Mouse (Mus musculus) neural tube, embryonic 15.5 days (tissue): ENCODE measurements at regions not wholly inside any gene's neighbourhood (a gene's known extent, or its start where the extent isn't known, plus 50 kb on each side); places are given as distances from the start of the nearest gene placed in this dataset.

Source experiments
- ATAC-seq: fragments of 200-750 bp; cut with Nextera tagmentation; 2 replicates; pipeline ENCODE4 v1.8.0; 2017; ENCODE audit warnings: mild to moderate bottlenecking, moderate TSS enrichment, moderate library complexity; ENCODE audit not compliant: low FRiP score
- H3K27ac ChIP-seq: fragments of 300-500 bp; sonication (generic); replicated peaks from 2 replicates; pipeline ENCODE4 v1.5.1; 2015; ENCODE audit warnings: mild to moderate bottlenecking, inconsistent platforms
- H3K27me3 ChIP-seq: fragments of 300-500 bp; sonication (generic); replicated peaks from 2 replicates; pipeline ENCODE4 v1.6.1; 2015; ENCODE audit warnings: inconsistent platforms
- H3K36me3 ChIP-seq: fragments of 300-500 bp; sonication (generic); 2 replicates; pipeline ENCODE4 v1.6.1; 2015; ENCODE audit warnings: inconsistent platforms
- H3K4me1 ChIP-seq: fragments of 300-500 bp; sonication (generic); 2 replicates; pipeline ENCODE4 v1.6.1; 2015; ENCODE audit warnings: inconsistent platforms
- H3K4me2 ChIP-seq: fragments of 300-500 bp; sonication (generic); 2 replicates; pipeline ENCODE4 v1.6.1; 2015; ENCODE audit warnings: inconsistent platforms, mild to moderate bottlenecking, moderate library complexity
- H3K4me3 ChIP-seq: fragments of 300-500 bp; sonication (generic); replicated peaks from 2 replicates; pipeline ENCODE4 v1.5.1; 2015; ENCODE audit warnings: mild to moderate bottlenecking, inconsistent platforms
- H3K9ac ChIP-seq: fragments of 300-500 bp; sonication (generic); replicated peaks from 2 replicates; pipeline ENCODE4 v1.6.1; 2015; ENCODE audit warnings: mild to moderate bottlenecking, inconsistent platforms
- H3K9me3 ChIP-seq: fragments of 300-500 bp; sonication (generic); replicated peaks from 2 replicates; pipeline ENCODE4 v1.6.1; 2016; ENCODE audit warnings: inconsistent platforms
- WGBS: fragments of 180-500 bp; shearing (Covaris S2); methylation state at CpG from one replicate; pipeline ENCODE4 v1.1.7; 2015; ENCODE audit warnings: mixed read lengths; 5-methylcytosine and 5-hydroxymethylcytosine counted together

GRCm38 (mm10) chr4:10155705-10156390, 718.5 kb upstream of the 2610301B20Rik start:
- ATAC-seq: peak; percentile 72
- no peaks in the 10 kb centered on the region for H3K27me3 ChIP-seq
- H3K9me3 ChIP-seq: no peaks in the 10 kb centered on the region
- 86% methylated on average over 5 of the region's 5 CpGs for WGBS
- H3K9ac ChIP-seq: no peak overlapping the region
- H3K36me3 ChIP-seq: no peaks in the 10 kb centered on the region
- H3K4me1 ChIP-seq: no peaks in the 10 kb centered on the region
- H3K4me2 ChIP-seq: no peak overlapping the region
- no peak overlapping the region for H3K27ac ChIP-seq
- no peak overlapping the region for H3K4me3 ChIP-seq

DNA sequence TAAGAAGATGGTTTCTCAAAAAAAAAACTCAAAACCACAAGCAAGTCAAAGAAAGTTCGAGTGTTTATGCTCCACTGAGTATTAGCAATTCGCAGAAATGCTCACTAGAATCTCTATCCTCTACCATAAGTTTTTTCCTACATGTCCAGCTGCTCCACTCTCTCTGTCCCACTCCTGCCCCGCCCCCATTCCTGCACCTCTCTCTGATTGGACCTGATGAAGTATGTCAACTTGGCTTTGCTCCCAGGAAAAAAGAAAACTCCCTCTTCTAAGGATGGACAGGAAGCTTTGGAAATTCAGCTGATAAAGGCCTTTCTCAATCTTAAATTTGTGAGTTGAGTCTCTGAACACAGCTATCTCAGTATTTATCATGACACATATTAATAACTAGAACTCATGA, 684.4 kb upstream of the 2610301B20Rik start:
- Histone ChIP-seq H3K36me3 (no peaks in the 10 kb centered on the region), H3K4me3 (no peak overlapping the region), H3K9ac (no peak overlapping the region), H3K27me3 (no peaks in the 10 kb centered on the region), H3K4me2 (no peak overlapping the region), H3K9me3 (no peaks in the 10 kb centered on the region), H3K4me1 (no peaks in the 10 kb centered on the region), H3K27ac (no peak overlapping the region)
- no peak for ATAC-seq
- WGBS: 85% methylated on average over 3 of the region's 3 CpGs

DNA sequence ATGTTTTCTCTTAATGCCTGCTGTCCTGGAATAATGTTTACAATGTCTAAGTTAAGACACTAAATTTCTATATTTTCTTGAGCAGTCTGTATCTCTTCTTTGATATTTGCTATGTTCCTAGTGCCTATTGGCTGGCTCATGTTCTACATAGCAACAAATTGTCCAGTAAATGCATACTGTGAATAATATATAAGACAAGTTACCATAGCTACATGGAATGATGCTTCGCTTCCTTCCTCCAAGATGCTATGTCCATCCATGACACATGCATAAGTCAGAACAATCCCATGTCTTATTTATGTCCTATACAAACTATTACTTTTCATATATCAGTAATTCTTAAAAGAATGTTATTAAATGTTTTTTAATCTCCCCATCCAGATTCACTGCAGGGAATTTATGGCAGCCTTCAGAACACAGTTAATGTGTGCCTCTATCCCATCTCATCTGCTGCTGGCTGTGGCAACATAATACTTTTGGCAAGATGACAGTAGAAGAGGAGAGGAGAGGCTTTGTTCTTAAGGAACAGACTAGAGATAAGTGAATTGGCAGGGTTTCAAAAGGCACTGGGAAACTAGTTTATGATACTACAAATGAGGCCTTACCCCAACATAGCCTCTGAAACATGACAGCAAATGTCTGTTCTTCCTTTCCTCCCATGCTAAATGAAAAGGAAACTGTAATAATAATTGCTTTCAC, 676.9 kb upstream of the 2610301B20Rik start:
- Histone ChIP-seq H3K4me1 (no peaks in the 10 kb centered on the region), H3K9ac (no peak overlapping the region), H3K27ac (no peak overlapping the region), H3K4me2 (no peak overlapping the region), H3K27me3 (no peaks in the 10 kb centered on the region), H3K4me3 (no peak overlapping the region), H3K9me3 (no peaks in the 10 kb centered on the region), H3K36me3 (no peaks in the 10 kb centered on the region)
- ATAC-seq: no peak
- WGBS: 85% methylated on average over 1 of the region's 1 CpGs

GRCm38 (mm10) chr4:10201835-10202234, 672.5 kb upstream of the 2610301B20Rik start:
- no peak overlapping the region for H3K9ac ChIP-seq
- ATAC-seq: no peak
- H3K4me1 ChIP-seq: no peaks in the 10 kb centered on the region
- no peak overlapping the region for H3K4me3 ChIP-seq
- H3K4me2 ChIP-seq: no peak overlapping the region
- H3K36me3 ChIP-seq: no peaks in the 10 kb centered on the region
- no peaks in the 10 kb centered on the region for H3K27me3 ChIP-seq
- H3K9me3 ChIP-seq: no peaks in the 10 kb centered on the region
- H3K27ac ChIP-seq: no peak overlapping the region
- WGBS: 48% methylated on average over 3 of the region's 3 CpGs

- no peak overlapping the region for H3K4me3 ChIP-seq
- H3K4me2 ChIP-seq: no peak overlapping the region
- H3K27me3 ChIP-seq: no peaks in the 10 kb centered on the region
- H3K4me1 ChIP-seq: no peaks in the 10 kb centered on the region
- H3K36me3 ChIP-seq: no peaks in the 10 kb centered on the region
- no peaks in the 10 kb centered on the region for H3K9me3 ChIP-seq
- 100% methylated on average over 1 of the region's 1 CpGs for WGBS
- no peak for ATAC-seq
- H3K9ac ChIP-seq: no peak overlapping the region
- H3K27ac ChIP-seq: no peak overlapping the region
These were observed 670.1 kb upstream of the 2610301B20Rik start for GRCm38 (mm10) chr4:10204224-10204623.

GRCm38 (mm10) chr4:10209324-10209923, 664.9 kb upstream of the 2610301B20Rik start:
- Histone ChIP-seq H3K36me3 (no peaks in the 10 kb centered on the region), H3K4me1 (no peaks in the 10 kb centered on the region), H3K9ac (no peak overlapping the region), H3K9me3 (no peaks in the 10 kb centered on the region), H3K4me3 (no peak overlapping the region), H3K27ac (no peak overlapping the region), H3K27me3 (no peaks in the 10 kb centered on the region), H3K4me2 (no peak overlapping the region)
- ATAC-seq: no peak
- WGBS: 63% methylated on average over 4 of the region's 4 CpGs

DNA sequence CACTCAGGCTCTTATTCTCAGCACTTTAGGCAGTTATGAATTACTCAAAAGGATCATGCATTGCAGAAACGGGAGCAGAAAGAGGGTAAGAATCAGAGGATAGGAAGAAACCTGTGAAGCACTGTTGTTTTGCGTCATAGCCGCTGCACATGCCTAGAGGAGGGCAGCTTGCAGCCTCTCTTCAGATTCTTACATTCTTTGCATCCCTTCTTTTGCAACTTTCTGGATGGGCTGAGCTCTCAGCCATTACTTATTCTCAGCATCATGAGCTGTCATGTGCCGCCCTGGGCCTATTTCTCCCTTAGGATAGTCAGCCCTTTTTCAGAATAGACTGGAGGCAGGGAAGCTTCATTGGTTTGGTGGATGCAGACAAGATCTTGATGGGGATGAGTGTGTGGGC, 663.0 kb upstream of the 2610301B20Rik start:
- H3K27me3 ChIP-seq: no peaks in the 10 kb centered on the region
- H3K27ac ChIP-seq: no peak overlapping the region
- no peak overlapping the region for H3K4me2 ChIP-seq
- H3K9ac ChIP-seq: no peak overlapping the region
- no peak for ATAC-seq
- WGBS: 91% methylated on average over 4 of the region's 4 CpGs
- no peak overlapping the region for H3K4me3 ChIP-seq
- no peaks in the 10 kb centered on the region for H3K36me3 ChIP-seq
- H3K4me1 ChIP-seq: no peaks in the 10 kb centered on the region
- no peaks in the 10 kb centered on the region for H3K9me3 ChIP-seq

DNA sequence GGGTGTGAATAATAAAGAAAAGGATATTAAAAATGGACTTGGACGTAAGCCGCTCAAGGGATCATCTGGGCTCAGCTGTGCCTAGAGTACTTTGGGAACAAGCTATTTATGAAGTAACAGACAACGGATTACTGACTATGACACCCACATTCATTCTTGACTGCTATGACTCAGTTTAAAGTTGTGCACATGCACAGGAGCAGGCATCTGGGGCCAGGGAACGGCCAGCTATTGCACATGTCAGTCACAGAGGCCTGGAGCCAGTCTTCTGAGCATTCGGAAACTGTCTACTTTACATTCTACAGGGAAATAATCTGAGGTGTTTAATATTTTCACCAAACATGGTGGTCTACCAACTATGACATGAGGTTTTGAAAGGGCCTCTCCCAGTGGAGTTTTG, 639.0 kb upstream of the 2610301B20Rik start:
- H3K36me3 ChIP-seq: no peaks in the 10 kb centered on the region
- H3K4me3 ChIP-seq: no peak overlapping the region
- no peak overlapping the region for H3K27ac ChIP-seq
- H3K4me1 ChIP-seq: no peaks in the 10 kb centered on the region
- no peaks in the 10 kb centered on the region for H3K9me3 ChIP-seq
- no peak overlapping the region for H3K4me2 ChIP-seq
- WGBS: 96% methylated on average over 5 of the region's 5 CpGs
- no peak overlapping the region for H3K9ac ChIP-seq
- H3K27me3 ChIP-seq: no peaks in the 10 kb centered on the region
- ATAC-seq: no peak

- no peak overlapping the region for H3K4me2 ChIP-seq
- H3K4me3 ChIP-seq: no peak overlapping the region
- H3K36me3 ChIP-seq: no peaks in the 10 kb centered on the region
- 79% methylated on average over 4 of the region's 4 CpGs for WGBS
- no peaks in the 10 kb centered on the region for H3K27me3 ChIP-seq
- H3K4me1 ChIP-seq: no peaks in the 10 kb centered on the region
- ATAC-seq: no peak; the same call in 1 of the 2 replicates
- no peak overlapping the region for H3K9ac ChIP-seq
- H3K27ac ChIP-seq: no peak overlapping the region
- H3K9me3 ChIP-seq: no peaks in the 10 kb centered on the region
These were observed 632.2 kb upstream of the 2610301B20Rik start for GRCm38 (mm10) chr4:10242117-10242516.

- 72% methylated on average over 2 of the region's 2 CpGs for WGBS
These were observed 631.4 kb upstream of the 2610301B20Rik start for GRCm38 (mm10) chr4:10242909-10243308.

DNA sequence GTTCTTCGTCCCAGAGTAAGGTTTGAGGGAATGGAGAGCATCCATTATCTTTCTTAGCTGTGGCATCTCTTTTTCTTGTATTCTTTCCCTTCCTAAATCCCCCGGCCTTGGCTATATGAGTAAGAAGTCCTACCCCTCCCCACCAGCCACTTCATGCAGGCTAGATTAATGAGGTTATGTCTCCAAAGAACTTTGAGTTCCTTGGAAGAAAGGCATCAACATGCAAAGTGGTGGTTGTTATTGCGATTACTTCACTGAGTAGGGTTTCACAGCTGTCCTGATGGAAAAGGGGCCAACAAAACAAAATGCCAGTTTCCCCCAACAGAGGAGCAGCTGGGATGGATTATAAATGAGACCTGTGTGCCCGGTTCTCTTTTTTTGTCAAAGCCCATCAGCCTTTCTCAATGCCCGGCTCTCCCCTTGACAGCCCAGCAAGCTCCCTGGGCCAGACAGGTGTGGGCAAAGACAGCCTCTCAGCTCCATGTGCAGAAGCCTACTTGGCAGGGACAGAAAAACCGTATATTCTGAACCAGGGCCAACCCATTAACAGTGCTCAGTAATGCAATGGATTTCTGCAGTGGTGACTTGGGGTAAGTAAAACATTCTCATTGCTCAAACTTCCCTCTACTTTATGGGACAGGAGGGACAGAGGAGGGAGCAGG, 620.1 kb upstream of the 2610301B20Rik start:
- ATAC-seq: 0 out of 2 replicates have a peak, but pooled peaks have one; percentile 28
- Histone ChIP-seq H3K36me3 (no peaks in the 10 kb centered on the region), H3K27ac (no peak overlapping the region), H3K4me1 (no peaks in the 10 kb centered on the region), H3K9ac (no peak overlapping the region), H3K9me3 (no peaks in the 10 kb centered on the region), H3K4me3 (no peak overlapping the region), H3K27me3 (no peaks in the 10 kb centered on the region), H3K4me2 (no peak overlapping the region)
- 79% methylated on average over 6 of the region's 6 CpGs for WGBS

More at GRCm38 (mm10) chr4:10242909-10243308, 631.4 kb upstream of the 2610301B20Rik start:
- H3K4me3 ChIP-seq: no peak overlapping the region
- no peaks in the 10 kb centered on the region for H3K9me3 ChIP-seq
- H3K4me2 ChIP-seq: no peak overlapping the region
- no peak for ATAC-seq
- no peaks in the 10 kb centered on the region for H3K27me3 ChIP-seq
- no peak overlapping the region for H3K9ac ChIP-seq
- no peaks in the 10 kb centered on the region for H3K36me3 ChIP-seq
- no peaks in the 10 kb centered on the region for H3K4me1 ChIP-seq
- no peak overlapping the region for H3K27ac ChIP-seq
